Mouse (Mus musculus) testis, adult 2 months (tissue): ENCODE data around the gene Casc4.

Source experiments
- CTCF ChIP-seq: fragments of 200-500 bp; IDR thresholded peaks from 2 replicates; pipeline ENCODE4 v1.5.1; 2012; ENCODE audit warnings: low read depth, mild to moderate bottlenecking, inconsistent platforms, low read length, moderate library complexity; ENCODE audit not compliant: control insufficient read depth, insufficient read depth, insufficient replicate concordance
- POLR2A ChIP-seq: fragments of 200-500 bp; IDR thresholded peaks from 2 replicates; pipeline ENCODE4 v1.6.1; 2012; ENCODE audit warnings: low read depth, mild to moderate bottlenecking, inconsistent platforms, low read length, moderate library complexity; ENCODE audit not compliant: control insufficient read depth

- TF ChIP-seq CTCF (no peak), POLR2A (no peak)
These were observed 24.5 kb upstream of the Casc4 start for GRCm38 (mm10) chr2:121842249-121842648.
